Mouse (Mus musculus) thymus, adult 18-20 months (tissue): ENCODE results near the gene Btbd35f10.
"Not testable (repeated sequence)": the region's sequence is repeated elsewhere in the genome, so short reads cannot be mapped to it uniquely, and the experiment has no call there.

Experiments
- DNase-seq, 2 experiments: peaks; one replicate each; pipeline ENCODE4 v3.0.0; 2022; ENCODE audit warnings: mixed read lengths in 2 of 2

Btbd35f10 gene

DNA sequence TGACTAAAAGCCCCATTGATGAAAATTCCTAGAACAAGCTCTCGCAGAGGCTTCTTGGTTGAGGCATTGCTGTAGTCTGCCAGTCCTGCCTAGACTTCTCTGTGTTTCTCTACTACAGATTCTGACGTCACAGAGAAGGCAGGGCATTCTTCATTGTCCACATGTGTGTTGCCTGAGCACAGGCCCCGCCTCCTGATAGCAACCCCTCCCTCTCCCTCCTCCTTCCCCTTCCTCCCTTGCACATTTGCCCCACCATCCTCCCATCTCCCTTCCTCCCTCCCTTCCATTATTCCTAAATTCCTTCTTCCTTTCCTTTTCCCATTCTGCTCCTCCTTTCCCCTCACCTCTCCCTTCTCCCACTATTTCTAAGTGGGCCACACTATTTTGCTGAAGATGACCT is at the start of gene Btbd35f10:
Btbd35f10 (minus strand) TSS at position 101 of the 400 bp plus-strand sequence.
- DNase-seq, result not testable (repeated sequence)
